Mouse (Mus musculus) spleen, postnatal 14 days (tissue): ENCODE results near the gene Atp8b2.
A peak's percentile ranks its signal among the peaks of the same experiment; 100 is the strongest.

Experiments
- DNase-seq, 2 experiments: peaks; one replicate each; pipeline ENCODE4 v3.0.0; 2021 to 2022; ENCODE audit warnings: low spot score in 2 of 2

The Atp8b2 gene

GRCm38 (mm10) chr3:89963221-89963763 lies at the start of gene Atp8b2:
Gene Atp8b2, minus strand, starts transcription at chr3:89963508.
- DNase-seq = peak in 1 of 2 experiments; percentile 30

DNA sequence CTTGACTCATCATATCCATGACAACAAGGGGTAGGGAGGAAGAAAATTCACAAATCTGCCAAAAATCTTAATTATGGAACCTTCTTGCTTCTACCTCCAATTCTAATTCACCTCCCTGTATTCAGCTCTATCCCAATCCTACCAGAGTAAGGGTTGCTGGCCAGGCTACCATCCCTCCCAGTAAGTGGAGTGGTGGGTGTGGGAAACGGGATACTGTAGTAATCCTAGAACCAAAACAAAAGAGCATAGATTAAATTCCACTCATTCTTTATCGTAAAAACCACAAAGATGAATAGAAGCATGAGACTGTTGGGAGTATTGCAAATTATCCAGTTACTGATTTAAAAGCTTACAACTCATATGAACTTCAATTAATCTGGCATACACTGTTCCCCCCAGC lies 47.0 kb upstream of the Atp8b2 start:
- no peak for DNase-seq

GRCm38 (mm10) chr3:90004091-90004796 lies 40.9 kb upstream of the Atp8b2 start:
- DNase-seq = no peak

DNA sequence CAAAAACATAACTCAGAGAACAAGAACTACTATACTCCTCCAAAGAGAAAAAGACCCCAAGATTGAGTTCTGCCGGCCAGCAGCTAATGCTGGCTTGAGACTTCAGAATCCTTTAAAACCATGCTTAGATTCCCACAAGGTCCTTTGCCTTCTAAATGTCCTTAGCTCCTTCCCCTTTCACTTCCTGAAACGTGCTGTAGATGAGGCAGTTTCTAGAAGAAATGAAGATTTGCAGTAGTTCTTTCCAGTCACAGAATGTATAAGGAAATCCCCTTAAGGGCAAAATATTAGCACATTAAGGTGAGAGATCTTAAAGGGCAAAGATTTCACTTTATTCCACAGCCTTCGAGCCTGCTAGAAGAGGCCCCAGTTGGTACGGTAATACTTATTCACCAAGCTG lies 36.5 kb upstream of the Atp8b2 start:
- no peak for DNase-seq

GRCm38 (mm10) chr3:89999090-89999489 lies 35.8 kb upstream of the Atp8b2 start:
- no peak for DNase-seq

- peak; percentile 85 to 93 for DNase-seq
Observed at GRCm38 (mm10) chr3:89998612-89999054, 35.3 kb upstream of the Atp8b2 start, which contains the start of gene Hax1. Gene Hax1, minus strand, starts transcription at chr3:89998780.

- DNase-seq = peak in 1 of 2 experiments; percentile 5
Observed at GRCm38 (mm10) chr3:89997791-89998495, 34.6 kb upstream of the Atp8b2 start.

- no peak for DNase-seq
Observed at GRCm38 (mm10) chr3:89994807-89995515, 31.7 kb upstream of the Atp8b2 start.

DNA sequence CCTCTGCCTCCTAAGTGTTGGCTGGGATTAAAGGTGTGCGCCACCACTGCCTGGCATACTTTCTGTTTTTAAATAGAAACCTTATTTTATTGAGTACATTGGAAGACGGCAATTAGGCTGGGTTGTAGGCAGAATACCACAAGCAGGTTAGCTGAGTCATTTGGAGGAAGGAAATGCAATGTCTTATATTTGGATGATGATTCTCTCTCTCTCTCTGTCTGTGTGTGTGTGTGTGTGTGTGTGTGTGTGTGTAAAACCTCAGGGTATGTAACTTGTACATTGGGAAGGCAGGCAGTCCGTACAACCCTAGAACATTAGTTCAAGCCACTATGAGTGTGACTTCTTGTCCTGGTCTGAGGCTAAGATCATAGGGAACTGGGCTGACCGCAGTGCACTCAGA lies 24.5 kb upstream of the Atp8b2 start:
- DNase-seq = no peak

- DNase-seq = no peak
Observed at GRCm38 (mm10) chr3:89987211-89987610, 23.9 kb upstream of the Atp8b2 start.

GRCm38 (mm10) chr3:89982426-89982825 lies 19.1 kb upstream of the Atp8b2 start:
- DNase-seq = no peak

GRCm38 (mm10) chr3:89976859-89977258 lies 13.6 kb upstream of the Atp8b2 start:
- DNase-seq = no peak

DNA sequence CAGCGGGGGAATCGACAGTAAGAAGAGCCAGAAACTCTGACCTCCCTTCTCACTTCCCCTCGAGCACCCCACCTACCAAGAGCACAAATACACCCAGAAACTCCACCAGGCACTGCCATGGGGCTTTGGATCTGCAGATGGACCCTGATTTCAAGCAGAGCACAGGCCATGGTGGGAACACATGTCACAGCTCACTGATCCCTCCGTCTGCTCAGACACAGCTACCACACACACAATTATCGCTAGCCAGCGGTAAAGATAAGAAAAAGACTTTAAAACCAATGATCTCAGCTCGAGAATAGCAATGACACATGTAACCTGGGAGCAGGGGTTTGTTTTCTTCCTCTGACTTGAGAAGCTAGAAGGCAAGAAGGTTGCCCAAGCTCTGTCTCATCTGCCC lies 5.2 kb upstream of the Atp8b2 start:
- DNase-seq = no peak

DNA sequence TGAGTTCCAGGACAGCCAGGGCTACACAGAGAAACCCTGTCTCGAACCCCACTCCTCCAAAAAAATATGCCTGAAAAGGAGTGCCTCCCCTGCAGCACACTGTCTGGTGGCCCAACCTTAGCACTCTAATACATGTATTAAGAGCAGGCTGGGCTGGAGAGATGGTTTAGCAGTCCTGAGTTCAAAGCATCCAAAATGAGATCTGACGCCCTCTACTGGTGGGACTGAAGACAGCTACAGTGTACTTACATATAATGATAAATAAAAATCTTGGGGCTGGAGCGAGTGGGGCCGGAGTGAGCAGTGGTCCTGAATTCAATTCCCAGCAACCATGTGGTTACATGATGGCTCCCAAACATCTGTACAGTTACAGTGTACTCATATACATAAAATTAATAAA lies 3.6 kb upstream of the Atp8b2 start:
- no peak for DNase-seq

DNA sequence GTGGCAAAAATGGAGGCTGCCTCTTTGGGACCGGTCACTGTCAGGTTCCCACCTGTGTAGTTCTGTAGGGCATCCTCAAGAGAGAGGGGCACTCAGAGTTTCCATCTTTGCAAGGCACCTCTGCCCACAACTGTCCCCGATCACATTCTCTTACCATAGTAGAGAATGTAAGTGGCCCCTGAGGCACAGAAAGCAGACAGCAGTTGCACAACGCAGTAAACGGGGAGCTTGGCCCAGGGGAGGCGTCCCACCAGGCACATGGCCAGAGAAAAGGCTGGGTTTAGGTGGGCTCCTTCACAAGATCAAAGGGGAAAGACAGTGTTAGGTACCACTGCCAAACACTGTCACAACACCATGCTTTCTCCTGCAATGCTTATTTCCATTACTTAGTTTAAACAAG lies 2.7 kb upstream of the Atp8b2 start:
- DNase-seq = no peak

DNA sequence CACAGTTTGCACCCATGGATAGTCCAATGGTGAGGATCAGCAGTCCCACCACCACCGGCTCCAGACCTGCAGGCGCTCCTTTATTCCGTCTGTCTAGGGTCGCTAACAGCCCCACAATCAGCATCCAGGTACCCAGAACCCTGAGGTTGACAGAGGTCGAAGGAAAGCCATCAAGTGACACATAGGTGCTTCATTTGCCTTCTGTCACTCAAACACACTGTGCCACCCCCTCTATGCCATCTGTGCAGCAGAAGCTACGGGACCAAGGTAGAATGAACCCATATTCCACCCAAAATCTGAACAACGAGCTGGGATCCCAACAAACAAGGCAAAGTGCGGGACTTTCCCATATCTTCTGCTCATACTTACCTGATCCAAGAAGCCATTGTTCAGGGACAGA lies 2.2 kb upstream of the Atp8b2 start:
- DNase-seq = no peak

GRCm38 (mm10) chr3:89963926-89964739 lies 825 bp upstream of the Atp8b2 start:
- peak in 1 of 2 experiments; percentile 16 for DNase-seq

DNA sequence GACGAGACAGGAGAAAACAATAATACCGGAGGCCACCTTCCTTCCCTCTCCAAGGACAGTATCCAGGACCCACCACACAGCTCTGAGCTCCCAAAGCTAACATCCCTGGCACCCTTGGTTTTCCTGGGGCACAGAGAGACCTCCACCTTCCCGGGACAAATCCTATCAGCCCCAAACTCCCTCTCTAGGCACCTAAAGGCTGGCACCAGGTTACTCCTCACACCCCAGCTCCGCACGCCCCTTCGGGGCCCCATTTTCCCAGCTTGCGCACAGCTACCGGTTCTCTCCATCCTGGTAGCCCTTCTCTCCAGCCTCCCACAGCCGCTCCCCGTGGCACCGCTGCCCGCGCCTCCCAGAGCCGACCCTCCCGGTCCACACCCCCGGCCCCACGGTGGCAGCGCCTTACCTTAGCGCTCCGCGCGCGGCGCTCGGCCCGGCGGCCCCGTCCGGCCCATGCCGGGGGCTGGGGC lies 522 bp downstream of the Atp8b2 start:
- DNase-seq = no peak

DNA sequence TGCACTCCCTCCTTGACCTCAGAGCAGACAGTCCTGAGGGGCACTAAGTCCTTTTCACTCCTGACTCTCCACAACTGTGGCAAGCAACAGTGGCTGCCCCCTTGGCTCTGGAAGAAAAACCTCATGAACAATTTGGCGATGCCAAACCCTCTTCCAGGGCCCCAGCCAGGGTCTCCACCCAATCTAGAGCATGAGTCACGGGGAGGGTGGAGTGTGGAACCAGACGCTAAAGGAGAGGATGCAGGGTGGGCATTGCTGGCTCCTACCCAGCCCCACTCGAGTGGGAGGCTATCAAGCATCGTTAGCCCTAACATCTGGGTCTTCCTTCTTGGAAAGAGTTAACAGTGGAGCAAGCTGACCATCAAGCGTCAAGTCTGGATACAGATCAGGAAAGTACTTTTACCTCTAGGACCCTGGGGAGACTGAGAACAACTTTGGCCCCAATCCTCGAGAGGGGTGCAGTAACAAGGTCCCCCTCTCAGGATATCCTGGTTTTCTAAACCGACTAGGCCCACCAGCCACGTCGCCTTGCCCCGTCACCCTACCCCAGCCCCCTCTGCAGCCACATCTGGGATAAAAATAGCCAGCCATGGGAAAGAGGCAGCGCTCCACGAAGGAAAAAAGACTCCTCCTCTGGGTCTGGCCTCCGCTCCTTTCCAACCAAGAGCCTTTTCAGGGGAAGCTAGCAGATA lies 1.1 kb downstream of the Atp8b2 start:
- DNase-seq = no peak

DNA sequence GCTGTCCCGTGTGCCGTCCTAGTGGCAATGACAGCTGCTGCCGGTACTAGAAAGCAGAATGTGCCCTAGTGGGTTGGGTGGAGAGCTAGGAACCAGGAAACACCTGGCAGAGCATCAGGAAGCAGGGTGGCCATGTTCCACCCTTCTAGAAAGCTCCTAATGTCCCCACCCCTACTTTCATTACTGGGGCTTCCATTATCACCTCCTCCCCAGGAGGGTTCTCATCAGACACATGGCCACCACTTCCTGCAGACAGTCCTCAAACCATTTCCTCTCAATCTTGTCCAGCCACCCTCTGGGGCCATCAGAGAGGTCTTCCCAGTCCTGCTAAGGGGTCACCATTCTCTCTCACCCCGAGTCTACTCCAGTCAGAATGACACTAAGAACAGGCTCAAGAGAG lies 1.9 kb downstream of the Atp8b2 start:
- no peak for DNase-seq

DNA sequence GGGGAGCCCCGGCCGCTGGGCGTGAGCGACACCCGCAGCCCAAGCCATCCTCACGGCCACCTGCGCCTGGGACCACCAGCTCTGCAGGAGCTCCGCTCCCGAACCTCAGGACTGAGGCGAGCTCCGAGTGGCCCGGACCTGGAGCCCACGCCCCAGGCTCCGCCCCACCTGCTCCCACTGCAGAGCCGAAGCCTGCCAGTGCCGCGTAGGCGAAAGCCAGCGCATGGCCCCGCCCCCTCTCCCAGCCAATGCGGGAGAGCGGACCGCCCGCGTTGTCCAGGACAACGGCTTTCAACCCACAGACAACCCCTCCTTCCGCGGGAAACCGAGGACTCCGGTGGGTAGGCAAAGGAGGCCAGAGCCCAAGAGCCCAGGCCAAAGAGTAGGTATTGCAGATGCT lies 2.8 kb downstream of the Atp8b2 start:
- DNase-seq = peak; percentile 67 to 68
